Mouse (Mus musculus): ENCODE results near the gene Fzr1. TPM values are rescaled to one million over a fixed set of nuclear protein-coding genes. Genes with fewer than 3 reads are reported as not detected.
A peak's percentile ranks its signal among the peaks of the same experiment; 100 is the strongest.

Fzr1 gene
- polyA plus RNA-seq, 1 experiment from 2014 or later = 51.4 TPM

DNA sequence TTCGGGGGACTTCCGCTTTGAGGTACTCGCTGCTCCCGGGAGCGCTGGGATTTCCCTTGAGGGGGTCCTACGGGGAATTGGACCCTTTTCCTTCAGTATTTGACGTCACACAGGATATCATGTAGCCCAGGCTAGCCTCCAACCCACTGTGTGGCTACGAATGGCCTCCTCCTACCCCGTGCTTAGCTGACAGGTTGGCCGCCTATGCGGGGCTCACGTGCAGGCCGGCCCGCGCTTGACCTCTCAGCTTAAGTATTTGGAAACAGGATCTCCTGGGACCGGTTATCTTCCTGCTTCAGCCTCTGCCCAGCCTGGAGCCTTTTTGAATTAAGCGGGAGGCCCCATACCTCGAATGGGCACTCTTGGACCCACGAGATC lies 6.3 kb upstream of the Fzr1 start:
- Histone ChIP-seq H3K4me3 (ENCODE audit: low read depth, low read length) (peak overlapping the region; percentile 86), H3K9me3 (ENCODE audit: control insufficient read depth, low read length) (no peaks in the 10 kb centered on the region), H3K9ac (ENCODE audit: low read length) (peak overlapping the region; percentile 92), H3K36me3 (ENCODE audit: control insufficient read depth, insufficient read depth, low read length) (peaks cover 15% of the 10 kb centered on the region; the same call in 1 of the 2 replicates), H3K4me2 (replicated peaks; ENCODE audit: low read depth) (peak overlapping the region; percentile 89), H3K27ac (replicated peaks) (peak overlapping the region; percentile 95), H3K27me3 (ENCODE audit: control insufficient read depth, insufficient read depth, low read length) (no peaks in the 10 kb centered on the region), H3K4me1 (replicated peaks; ENCODE audit: control insufficient read depth, insufficient read depth) (peaks cover 10% of the 10 kb centered on the region; the same call in 1 of the 2 replicates)
- WGBS = 0% methylated on average over 19 of the region's 19 CpGs
- ATAC-seq (ENCODE audit: low FRiP score, low TSS enrichment) (peak; percentile 25), DNase-seq (ENCODE audit: low spot score) (peak; percentile 55)
- TF ChIP-seq EP300 (optimal IDR thresholded peaks at IDR 0.05) = no peak
- no peak for TF ChIP-seq CTCF (IDR thresholded peaks at IDR 0.05; ENCODE audit: low read depth)

GRCm38 (mm10) chr10:81383802-81384604 lies 5.7 kb upstream of the Fzr1 start, which contains the start of the genes Dohh and Gm48551:
TSS of gene Dohh (plus strand) at chr10:81384428.
TSS of gene Gm48551 (plus strand) at chr10:81384466.
- ATAC-seq (ENCODE audit: low FRiP score, low TSS enrichment) (peak; percentile 89), DNase-seq (ENCODE audit: low spot score) (peak; percentile 98)
- Histone ChIP-seq H3K4me2 (replicated peaks; ENCODE audit: low read depth) (peak within 1 kb of the TSS; percentile 89), H3K27me3 (ENCODE audit: control insufficient read depth, insufficient read depth, low read length) (no peaks in the 10 kb centered on the region), H3K9ac (ENCODE audit: low read length) (peak within 1 kb of the TSS; percentile 92), H3K36me3 (ENCODE audit: control insufficient read depth, insufficient read depth, low read length) (peaks cover 15% of the 10 kb centered on the region; the same call in 1 of the 2 replicates), H3K4me1 (replicated peaks; ENCODE audit: control insufficient read depth, insufficient read depth) (peaks cover 8% of the 10 kb centered on the region; the same call in 1 of the 2 replicates), H3K9me3 (ENCODE audit: control insufficient read depth, low read length) (no peaks in the 10 kb centered on the region), H3K27ac (replicated peaks) (peak within 1 kb of the TSS; percentile 95), H3K4me3 (ENCODE audit: low read depth, low read length) (peak within 1 kb of the TSS; percentile 86)
- WGBS = 5% methylated on average over 49 of the region's 54 CpGs
- TF ChIP-seq EP300 (optimal IDR thresholded peaks at IDR 0.05) (peak; percentile 88), CTCF (IDR thresholded peaks at IDR 0.05; ENCODE audit: low read depth) (no peak)

- Histone ChIP-seq H3K27me3 (ENCODE audit: control insufficient read depth, insufficient read depth, low read length) (no peaks in the 10 kb centered on the region), H3K4me3 (ENCODE audit: low read depth, low read length) (no peak overlapping the region), H3K36me3 (ENCODE audit: control insufficient read depth, insufficient read depth, low read length) (peaks cover 4% of the 10 kb centered on the region; the same call in 1 of the 2 replicates), H3K27ac (replicated peaks) (peak overlapping the region; percentile 30; the same call in 1 of the 2 replicates), H3K9me3 (ENCODE audit: control insufficient read depth, low read length) (no peaks in the 10 kb centered on the region), H3K9ac (ENCODE audit: low read length) (no peak overlapping the region), H3K4me2 (replicated peaks; ENCODE audit: low read depth) (no peak overlapping the region), H3K4me1 (replicated peaks; ENCODE audit: control insufficient read depth, insufficient read depth) (peaks cover 13% of the 10 kb centered on the region)
- 51% methylated on average over 5 of the region's 5 CpGs for WGBS
- ATAC-seq (ENCODE audit: low FRiP score, low TSS enrichment) (peak; percentile 1; the same call in 1 of the 2 replicates), DNase-seq (ENCODE audit: low spot score) (peak; percentile 88)
- no peak for TF ChIP-seq EP300 (optimal IDR thresholded peaks at IDR 0.05)
- TF ChIP-seq CTCF (IDR thresholded peaks at IDR 0.05; ENCODE audit: low read depth) = no peak
Measured at GRCm38 (mm10) chr10:81382039-81382438, 3.7 kb upstream of the Fzr1 start.

GRCm38 (mm10) chr10:81379809-81380378 lies 1.6 kb upstream of the Fzr1 start:
- TF ChIP-seq CTCF (IDR thresholded peaks at IDR 0.05; ENCODE audit: low read depth) = no peak
- TF ChIP-seq EP300 (optimal IDR thresholded peaks at IDR 0.05) = no peak
- Histone ChIP-seq H3K27ac (replicated peaks) (no peak overlapping the region), H3K9me3 (ENCODE audit: control insufficient read depth, low read length) (no peaks in the 10 kb centered on the region), H3K36me3 (ENCODE audit: control insufficient read depth, insufficient read depth, low read length) (no peaks in the 10 kb centered on the region), H3K27me3 (ENCODE audit: control insufficient read depth, insufficient read depth, low read length) (no peaks in the 10 kb centered on the region), H3K4me2 (replicated peaks; ENCODE audit: low read depth) (no peak overlapping the region), H3K4me1 (replicated peaks; ENCODE audit: control insufficient read depth, insufficient read depth) (peaks cover 13% of the 10 kb centered on the region), H3K9ac (ENCODE audit: low read length) (no peak overlapping the region), H3K4me3 (ENCODE audit: low read depth, low read length) (no peak overlapping the region)
- 89% methylated on average over 6 of the region's 6 CpGs for WGBS
- DNase-seq (ENCODE audit: low spot score) = no peak
- ATAC-seq (ENCODE audit: low FRiP score, low TSS enrichment) = no peak

GRCm38 (mm10) chr10:81379183-81379553 lies 852 bp upstream of the Fzr1 start:
- ATAC-seq (ENCODE audit: low FRiP score, low TSS enrichment) (no peak), DNase-seq (ENCODE audit: low spot score) (no peak)
- Histone ChIP-seq H3K9ac (ENCODE audit: low read length) (peak overlapping the region; percentile 43), H3K4me1 (replicated peaks; ENCODE audit: control insufficient read depth, insufficient read depth) (peaks cover 13% of the 10 kb centered on the region), H3K36me3 (ENCODE audit: control insufficient read depth, insufficient read depth, low read length) (peaks cover 3% of the 10 kb centered on the region; the same call in 1 of the 2 replicates), H3K4me3 (ENCODE audit: low read depth, low read length) (peak overlapping the region; percentile 51), H3K4me2 (replicated peaks; ENCODE audit: low read depth) (peak overlapping the region; percentile 57), H3K9me3 (ENCODE audit: control insufficient read depth, low read length) (no peaks in the 10 kb centered on the region), H3K27me3 (ENCODE audit: control insufficient read depth, insufficient read depth, low read length) (no peaks in the 10 kb centered on the region), H3K27ac (replicated peaks) (peak overlapping the region; percentile 25; the same call in 1 of the 2 replicates)
- WGBS = 60% methylated on average over 3 of the region's 3 CpGs
- TF ChIP-seq EP300 (optimal IDR thresholded peaks at IDR 0.05) (no peak), CTCF (IDR thresholded peaks at IDR 0.05; ENCODE audit: low read depth) (no peak)

Measured in stomach, postnatal 0 days (tissue).